Mouse (Mus musculus) thymus, postnatal 36 days (tissue): ENCODE results near the gene Hk3.
A peak's percentile ranks its signal among the peaks of the same experiment; 100 is the strongest.

ENCODE experiments used
- DNase-seq, 2 experiments: peaks; one replicate each; pipeline ENCODE4 v3.0.0; 2022; ENCODE audit warnings: mixed read lengths in 2 of 2

Gene Hk3

GRCm38 (mm10) chr13:55021194-55021779 is at the start of gene Hk3:
Hk3 (minus strand) TSS chr13:55021385.
- no peak for DNase-seq

- no peak for DNase-seq
Observed at GRCm38 (mm10) chr13:55069719-55070118, 48.5 kb upstream of the Hk3 start.

- no peak for DNase-seq
Observed at GRCm38 (mm10) chr13:55063276-55063675, 42.1 kb upstream of the Hk3 start.

GRCm38 (mm10) chr13:55058042-55058441 is 36.9 kb upstream of the Hk3 start:
- DNase-seq, result peak; percentile 13 to 23

GRCm38 (mm10) chr13:55047706-55048105 is 26.5 kb upstream of the Hk3 start:
- no peak for DNase-seq

GRCm38 (mm10) chr13:55040016-55040415 is 18.8 kb upstream of the Hk3 start:
- DNase-seq, result no peak

GRCm38 (mm10) chr13:55024215-55024614 is 3.0 kb upstream of the Hk3 start:
- DNase-seq, result no peak

GRCm38 (mm10) chr13:55022715-55023114 is 1.5 kb upstream of the Hk3 start:
- no peak for DNase-seq

- DNase-seq, result no peak
Observed at GRCm38 (mm10) chr13:55022256-55022655, 1.1 kb upstream of the Hk3 start.

- DNase-seq, result no peak
Observed at GRCm38 (mm10) chr13:55020051-55020450, 1.1 kb downstream of the Hk3 start.

GRCm38 (mm10) chr13:55019181-55019580 is 2.0 kb downstream of the Hk3 start:
- DNase-seq, result no peak

GRCm38 (mm10) chr13:55018700-55019099 is 2.5 kb downstream of the Hk3 start:
- DNase-seq, result no peak

- DNase-seq, result no peak
Observed at GRCm38 (mm10) chr13:55017898-55018599, 3.1 kb downstream of the Hk3 start.

GRCm38 (mm10) chr13:55017154-55017897 is 3.9 kb downstream of the Hk3 start:
- no peak for DNase-seq

- no peak for DNase-seq
Observed at GRCm38 (mm10) chr13:55014451-55014850, 6.7 kb downstream of the Hk3 start.

GRCm38 (mm10) chr13:55013702-55014344 is 7.4 kb downstream of the Hk3 start:
- no peak for DNase-seq

GRCm38 (mm10) chr13:55011981-55012478 is 9.2 kb downstream of the Hk3 start:
- DNase-seq, result no peak

GRCm38 (mm10) chr13:55011103-55011502 is 10.1 kb downstream of the Hk3 start:
- no peak for DNase-seq

GRCm38 (mm10) chr13:55008589-55008988 is 12.6 kb downstream of the Hk3 start:
- DNase-seq, result no peak

GRCm38 (mm10) chr13:55006415-55006742 is 14.8 kb downstream of the Hk3 start:
- DNase-seq, result no peak

- no peak for DNase-seq
Observed at GRCm38 (mm10) chr13:55005691-55006414, 15.3 kb downstream of the Hk3 start.

- DNase-seq, result no peak
Observed at GRCm38 (mm10) chr13:55004646-55005045, 16.5 kb downstream of the Hk3 start.

- DNase-seq, result no peak
Observed at GRCm38 (mm10) chr13:55002090-55002489, 19.1 kb downstream of the Hk3 start.
